Mouse (Mus musculus) CD4-positive, CD25-positive, alpha-beta regulatory T cell, adult 4 months (primary cell): ENCODE measurements around the gene Galk2. TPM values are rescaled to one million over a fixed set of nuclear protein-coding genes. Genes with fewer than 3 reads are reported as not detected.

Experiments used
- ATAC-seq: one replicate; pipeline ENCODE4 v1.8.0; 2017
- polyA plus RNA-seq, 2 experiments: library from polyadenylated mRNA; unstranded; fragments of 100-300 nt; shearing (Covaris generic); gene quantifications; one replicate each; pipeline ENCODE4 v1.2.1; 2017

Gene Galk2
- polyA plus RNA-seq, 2 experiments from 2014 or later = 70.4 to 82.4 TPM

DNA sequence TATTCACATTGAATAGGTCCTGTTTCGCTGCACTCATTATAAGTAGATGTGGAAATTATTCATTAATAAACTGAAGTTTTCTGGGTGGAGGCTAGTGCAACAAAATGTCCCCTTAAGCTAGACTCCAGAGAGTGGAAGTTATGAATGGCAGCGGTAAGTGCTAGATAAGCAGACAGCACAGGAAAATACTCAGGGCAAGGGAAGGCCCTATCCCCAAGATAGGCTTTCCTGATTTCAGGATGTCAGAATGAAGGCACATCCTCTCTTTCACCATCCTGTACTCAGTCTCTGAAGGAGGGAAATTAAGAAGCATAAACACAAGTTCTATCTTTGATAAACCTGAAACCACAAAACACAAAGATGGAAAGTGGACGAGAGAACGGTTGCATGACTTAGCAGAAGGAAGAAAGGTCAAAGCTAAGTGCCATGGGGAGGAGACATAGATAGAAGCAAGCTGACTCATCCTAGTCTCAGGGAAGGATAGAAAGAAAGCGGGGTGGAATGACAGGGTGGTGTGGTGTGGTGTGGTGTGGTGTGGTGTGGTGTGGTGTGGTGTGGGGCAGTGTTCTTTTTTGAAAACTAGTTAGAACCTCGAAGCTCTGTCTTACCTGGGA, 42.0 kb downstream of the Galk2 start:
- ATAC-seq = no peak

DNA sequence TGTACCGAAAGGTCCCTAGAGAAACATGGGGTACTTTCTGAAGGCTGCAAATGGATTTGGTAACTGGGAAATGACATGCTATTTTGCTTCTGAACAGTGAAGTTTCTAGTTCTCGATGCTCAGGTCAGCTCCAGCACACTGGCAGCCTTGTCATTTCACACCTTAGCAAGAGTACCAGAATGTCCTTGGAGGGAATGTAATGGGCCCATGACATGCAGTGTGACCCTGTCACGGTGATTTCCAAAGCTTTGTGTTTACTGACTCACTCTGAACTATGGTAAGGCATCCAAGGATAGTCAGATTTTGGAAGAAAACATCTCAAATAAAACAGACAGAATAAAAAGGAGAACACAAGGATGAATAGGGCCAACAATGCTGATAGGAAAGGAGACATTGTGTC, 42.5 kb downstream of the Galk2 start:
- ATAC-seq = no peak

DNA sequence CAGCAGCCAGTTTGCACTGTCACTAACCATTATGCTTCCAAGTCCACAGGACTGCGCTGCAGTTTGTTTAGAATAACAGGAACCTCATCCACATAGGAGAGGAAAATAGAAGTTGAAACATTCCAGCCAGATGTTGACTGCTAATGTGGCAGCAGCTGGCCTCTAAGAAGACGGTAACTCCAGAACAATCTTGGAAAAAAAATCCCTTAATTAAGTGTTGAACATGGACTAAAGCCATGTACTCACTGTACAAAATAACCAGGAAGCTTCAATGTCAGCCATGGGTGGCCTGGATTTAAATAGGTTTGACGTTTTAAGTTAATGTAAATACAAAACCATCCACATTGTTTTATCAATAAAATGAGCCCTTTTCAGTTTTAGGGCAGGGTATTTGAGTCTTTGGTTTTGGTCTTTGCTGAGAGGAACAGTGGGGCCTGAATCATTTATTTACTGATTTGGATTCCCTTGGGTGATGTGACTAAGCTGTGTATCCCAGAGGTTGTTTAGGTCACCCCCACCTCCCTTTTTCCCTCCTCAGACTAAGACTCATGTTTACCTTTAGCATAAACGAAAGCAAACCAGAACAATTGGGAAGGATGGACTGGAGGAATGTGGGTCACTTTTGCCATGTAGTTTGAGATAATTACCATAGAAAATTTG, 47.6 kb downstream of the Galk2 start:
- no peak for ATAC-seq

DNA sequence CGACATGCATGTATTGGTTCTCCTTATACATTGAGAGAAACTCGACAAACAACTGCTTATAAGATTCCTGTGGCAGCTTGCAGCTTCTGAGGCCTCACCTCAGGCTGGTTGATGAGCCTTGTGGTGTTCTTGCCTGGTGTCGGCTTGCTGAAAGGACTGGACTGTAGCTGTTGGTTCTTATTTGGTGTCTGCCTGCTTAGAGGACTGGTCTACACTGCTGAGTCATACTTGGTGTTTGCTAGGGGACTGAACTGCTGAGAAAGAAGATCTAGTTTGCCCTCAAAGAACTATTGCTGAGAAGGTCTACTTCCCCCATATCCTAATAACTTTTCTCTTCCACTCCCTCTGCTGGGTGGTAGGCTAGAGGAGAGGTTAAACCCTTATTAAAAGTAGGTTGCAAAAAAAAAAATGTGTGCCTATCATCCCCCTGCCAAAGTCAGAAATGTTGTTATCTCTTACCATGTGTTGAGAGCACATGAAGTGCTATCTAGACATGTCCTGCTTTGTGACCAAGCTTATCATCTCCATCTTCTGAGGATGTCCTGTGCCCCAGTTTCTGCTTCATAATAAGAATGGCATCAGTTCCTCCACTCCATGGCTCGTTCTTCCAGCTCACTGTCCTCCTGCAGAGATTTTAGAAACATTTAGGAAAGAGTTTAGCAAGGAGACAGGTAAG, 48.8 kb downstream of the Galk2 start:
- ATAC-seq = no peak

DNA sequence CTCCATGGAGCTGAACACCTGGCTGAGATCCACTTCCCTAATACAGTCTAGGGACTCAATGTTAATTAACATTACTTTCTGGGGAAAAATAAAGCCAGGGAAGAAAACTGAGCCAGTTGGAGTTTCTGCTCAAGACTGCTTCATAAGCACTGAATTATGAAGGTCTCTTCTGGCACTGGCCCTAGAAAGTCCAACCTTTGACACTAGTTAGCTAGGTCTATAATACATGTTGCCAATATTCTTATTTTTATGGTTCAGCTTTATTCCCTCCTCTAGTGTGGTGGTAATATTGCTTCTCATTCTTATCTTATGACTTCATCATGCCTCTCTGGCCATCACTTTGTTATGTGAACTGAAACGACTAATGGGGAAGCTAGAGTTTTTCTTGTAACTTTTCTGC, 55.3 kb downstream of the Galk2 start:
- no peak for ATAC-seq

DNA sequence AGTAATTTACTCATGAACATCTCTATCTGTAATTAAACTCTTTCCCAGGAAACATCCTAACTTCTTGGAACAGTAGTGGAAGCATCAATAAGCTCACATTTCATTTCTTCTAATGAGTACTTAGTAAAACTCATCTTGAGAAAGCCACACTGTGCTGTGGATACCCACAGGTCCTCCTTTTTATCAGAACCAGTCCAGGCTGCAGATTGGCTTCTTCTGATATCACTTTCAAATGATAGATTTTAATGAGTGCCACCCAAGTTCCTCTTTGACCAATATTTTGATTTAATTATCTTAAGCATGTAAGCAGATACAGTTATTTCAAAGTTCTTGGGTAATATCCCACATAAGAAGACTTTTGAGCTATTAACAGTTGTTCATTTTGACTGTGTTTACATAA, 55.8 kb downstream of the Galk2 start:
- ATAC-seq = no peak

DNA sequence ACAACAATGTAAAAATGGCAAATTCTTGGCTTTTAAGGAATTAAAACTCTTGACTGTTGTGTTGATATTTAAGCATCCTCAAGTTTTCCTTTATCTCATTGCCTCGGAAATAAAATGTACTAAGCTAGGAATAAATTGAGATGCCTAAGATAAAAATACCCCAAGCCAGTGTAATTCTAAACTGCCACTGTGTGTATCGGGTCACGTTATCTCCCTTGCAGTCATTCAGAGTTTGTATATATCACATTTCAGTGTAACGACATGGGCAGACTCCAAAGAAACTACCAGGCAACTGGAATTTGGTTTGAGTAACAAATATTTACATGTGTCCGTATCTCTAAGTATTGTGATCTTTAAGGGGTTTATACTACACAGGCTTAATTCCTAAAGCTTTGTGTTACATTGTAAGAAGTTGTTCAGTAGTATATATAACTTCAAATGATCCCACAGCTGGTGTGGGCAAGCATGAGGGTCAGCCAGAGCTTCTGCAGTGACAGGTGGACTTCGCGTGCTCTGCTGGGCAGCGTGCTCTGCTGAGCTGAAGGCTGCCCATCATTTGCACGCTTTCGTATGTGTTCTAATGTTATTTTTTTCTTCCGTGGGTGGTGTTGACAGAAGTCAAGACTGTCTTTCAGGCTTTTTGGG, 57.9 kb downstream of the Galk2 start:
- no peak for ATAC-seq

DNA sequence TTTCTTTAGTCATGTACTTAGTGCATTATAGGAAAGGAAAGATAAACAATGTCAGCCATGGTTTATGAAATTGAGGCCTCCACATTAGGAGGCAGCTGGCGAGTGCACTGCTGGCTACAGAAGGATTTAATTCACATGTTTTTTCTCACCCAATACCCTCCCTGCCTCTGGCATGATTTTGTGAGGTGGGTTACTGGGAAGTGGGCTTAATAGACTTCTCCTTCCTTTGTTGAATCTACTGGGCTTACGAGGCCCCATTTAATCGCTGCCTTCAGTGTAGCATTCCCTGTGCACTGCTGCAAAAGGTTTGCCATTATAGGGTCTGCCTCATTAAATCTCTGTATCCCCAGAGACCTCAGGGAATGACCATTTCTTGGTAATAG, 58.4 kb downstream of the Galk2 start:
- ATAC-seq = no peak

DNA sequence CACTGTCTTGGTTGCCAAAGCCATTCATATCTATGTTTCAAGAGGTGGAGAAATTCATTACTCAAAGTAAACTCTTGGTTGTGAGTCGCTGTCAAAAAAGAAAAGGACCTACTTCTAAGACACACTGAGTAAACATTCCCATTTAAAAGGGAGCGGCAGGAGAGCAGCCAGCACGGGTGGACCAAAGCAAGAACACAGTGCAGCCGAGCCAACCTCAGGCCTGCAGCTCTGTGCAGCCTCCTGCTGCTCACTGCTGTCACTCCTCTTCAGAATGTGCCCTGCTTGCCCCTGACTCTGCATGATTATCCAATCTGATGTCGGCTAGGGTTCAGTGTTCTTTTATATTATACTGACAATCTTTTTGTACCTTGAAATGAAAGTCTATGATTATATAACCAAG, 62.4 kb downstream of the Galk2 start:
- no peak for ATAC-seq

DNA sequence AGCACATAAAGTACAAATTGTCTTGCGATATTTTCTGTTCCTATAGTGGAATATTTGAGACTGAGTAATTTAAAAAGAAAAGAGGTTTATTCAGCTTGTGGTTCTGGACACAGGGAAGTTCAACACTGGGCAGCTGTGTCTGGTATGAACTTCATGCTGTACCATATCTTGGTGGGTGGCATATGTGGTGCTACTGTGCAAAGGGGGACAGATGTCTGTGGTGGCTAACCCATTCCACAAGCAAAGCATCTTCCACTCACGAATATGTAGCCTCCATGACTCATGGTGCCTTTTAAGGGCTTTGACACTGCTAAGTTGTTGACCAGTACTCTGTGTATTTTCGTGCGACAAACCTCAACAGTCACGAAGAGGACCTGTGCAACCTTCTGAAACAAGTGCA, 63.2 kb downstream of the Galk2 start:
- ATAC-seq = no peak

DNA sequence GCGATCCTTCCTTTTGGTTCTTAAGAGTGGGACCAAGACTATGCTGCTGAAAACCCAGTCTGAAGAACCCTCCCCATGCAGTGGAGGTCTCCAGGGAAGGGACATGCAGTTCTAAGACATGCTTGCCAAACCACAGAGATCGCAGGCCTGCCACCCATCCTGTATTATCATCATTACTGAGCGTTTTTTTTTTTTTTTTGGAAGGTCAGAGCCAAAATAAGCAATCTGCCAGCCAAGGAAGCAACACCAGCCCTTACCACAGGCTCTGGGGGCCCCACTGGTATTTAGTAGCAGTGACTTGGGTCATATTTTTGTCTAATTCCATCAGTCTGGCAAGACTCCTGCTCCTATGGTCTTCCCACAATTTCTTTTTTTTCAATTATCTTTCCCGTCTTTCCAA, 64.0 kb downstream of the Galk2 start:
- no peak for ATAC-seq

DNA sequence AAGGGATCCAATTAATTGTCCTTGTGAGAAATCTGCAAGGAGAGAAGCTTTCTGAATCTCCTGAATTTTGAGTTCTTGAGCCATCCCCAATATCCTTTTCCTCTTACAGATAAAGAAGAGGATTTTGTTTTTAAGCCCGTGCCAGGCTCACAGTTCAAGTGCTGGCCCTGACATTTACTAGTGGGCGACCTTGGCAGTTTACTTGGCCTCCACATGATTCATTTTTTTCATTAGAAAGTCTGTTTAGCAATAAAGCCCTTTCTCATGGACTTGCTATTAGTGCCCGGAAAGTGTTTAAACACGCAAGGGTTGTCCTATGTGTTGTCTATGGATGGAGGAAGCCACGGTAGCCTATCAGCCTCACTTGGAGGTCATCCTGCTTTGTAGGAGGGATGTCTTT, 64.4 kb downstream of the Galk2 start:
- ATAC-seq = no peak

DNA sequence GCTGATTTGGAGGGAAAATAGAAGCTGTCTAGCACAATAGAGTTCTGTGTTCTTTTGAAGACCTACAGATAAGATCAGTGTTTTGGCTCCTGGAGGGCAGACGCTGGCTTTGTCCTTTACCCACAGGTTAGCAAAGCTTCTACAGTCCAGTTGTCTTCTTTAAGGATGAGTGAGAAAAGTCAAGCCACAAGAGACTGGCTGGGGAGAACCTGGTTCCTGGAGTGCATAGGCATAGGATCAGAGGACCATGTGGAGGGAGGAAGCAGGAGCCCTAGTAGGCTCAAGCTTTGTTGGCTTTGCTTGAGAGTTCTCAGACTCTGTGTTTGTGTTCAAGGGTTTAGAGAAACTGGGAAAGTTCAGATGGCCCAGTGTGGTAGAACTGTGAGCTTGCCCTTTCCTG, 65.6 kb downstream of the Galk2 start:
- no peak for ATAC-seq

DNA sequence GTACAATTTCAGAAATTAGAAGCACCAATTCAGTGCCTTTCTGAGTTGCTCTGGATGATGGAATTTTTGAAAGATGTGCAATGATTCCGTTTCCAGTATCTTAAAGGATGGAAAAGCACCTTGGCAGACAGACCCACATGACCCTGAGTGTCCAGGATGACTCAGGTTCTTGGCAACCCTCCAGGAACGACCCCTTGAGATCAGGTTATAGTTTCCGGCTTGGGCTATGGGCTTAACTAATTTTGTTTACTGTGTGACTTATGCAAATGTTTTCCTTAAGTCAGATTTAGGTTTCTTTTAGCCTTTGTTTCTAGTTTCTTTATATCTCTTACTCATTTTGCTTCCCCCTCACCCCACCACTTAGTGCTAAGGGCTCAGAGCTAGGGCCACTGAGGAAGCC, 66.2 kb downstream of the Galk2 start:
- no peak for ATAC-seq

DNA sequence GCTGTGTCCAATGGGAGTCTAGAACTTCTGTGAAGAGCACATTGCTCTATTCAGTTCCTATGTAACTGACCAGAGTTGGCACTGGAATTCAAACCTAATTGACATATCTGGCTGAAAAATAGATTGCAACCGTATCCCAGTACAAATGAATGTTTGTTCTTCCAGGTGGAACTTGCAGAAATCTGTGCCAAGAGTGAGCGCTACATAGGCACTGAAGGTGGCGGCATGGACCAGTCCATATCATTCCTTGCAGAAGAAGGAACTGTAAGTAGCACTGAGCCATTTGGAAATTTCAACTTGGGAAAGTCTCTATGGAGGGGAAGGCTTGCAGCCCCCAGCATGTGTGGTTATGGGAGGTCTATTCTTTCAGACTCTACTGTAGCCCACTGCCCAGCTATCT, 70.5 kb downstream of the Galk2 start:
- no peak for ATAC-seq

DNA sequence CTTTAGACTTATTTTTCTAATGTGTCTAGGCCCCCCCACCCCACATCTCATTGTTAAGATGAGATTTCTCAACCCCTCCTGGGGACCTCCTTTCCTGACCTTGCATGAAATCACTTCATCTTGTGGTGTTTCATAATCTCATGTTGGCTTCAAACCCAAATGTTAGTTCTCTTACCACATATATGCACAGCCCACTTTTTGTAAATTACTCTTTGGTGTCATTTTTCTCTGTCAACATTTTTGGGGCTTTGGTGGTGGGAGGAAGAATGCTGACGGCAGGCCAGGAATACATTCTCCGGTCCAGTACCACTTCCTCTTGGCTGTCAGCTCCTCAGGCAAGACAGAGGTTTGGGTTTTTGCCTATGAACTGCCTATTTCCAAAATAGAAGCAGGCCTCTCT, 71.0 kb downstream of the Galk2 start:
- no peak for ATAC-seq

DNA sequence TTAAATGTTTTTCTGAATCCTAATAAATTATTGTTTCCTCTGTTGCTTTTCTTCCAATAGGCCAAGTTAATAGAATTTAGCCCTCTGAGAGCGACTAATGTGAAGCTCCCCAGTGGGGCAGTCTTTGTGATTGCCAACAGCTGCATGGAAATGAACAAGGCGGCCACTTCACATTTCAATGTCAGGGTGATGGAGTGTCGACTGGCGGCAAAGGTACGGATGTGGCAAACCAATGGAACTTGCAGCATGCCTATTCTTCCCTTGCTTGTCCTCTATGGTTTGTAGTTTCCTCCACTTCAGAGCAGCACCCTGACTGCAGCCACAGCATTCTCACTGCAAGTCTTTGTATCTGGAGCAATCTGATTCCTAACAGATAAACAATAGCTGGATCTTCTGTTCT, 72.3 kb downstream of the Galk2 start:
- no peak for ATAC-seq

DNA sequence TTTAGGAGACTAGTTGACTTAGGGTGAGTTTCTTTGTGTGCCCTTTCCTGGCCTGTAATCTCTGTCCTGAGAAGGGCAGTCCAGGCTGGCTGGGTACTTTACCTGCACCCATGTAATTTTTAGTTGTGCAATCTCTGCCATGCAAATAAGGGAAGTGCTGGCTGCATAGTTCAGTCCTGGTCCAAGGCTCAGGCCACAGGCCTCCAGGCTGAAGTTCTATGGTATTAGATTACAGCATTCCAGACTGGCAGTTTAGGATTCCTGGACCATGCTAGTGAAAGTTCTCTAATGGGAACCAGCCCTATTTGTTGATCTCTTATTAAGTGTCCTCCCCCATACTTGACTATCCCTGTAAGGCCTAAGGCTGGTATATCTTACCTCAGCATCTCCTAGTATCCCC, 73.8 kb downstream of the Galk2 start:
- ATAC-seq = no peak

DNA sequence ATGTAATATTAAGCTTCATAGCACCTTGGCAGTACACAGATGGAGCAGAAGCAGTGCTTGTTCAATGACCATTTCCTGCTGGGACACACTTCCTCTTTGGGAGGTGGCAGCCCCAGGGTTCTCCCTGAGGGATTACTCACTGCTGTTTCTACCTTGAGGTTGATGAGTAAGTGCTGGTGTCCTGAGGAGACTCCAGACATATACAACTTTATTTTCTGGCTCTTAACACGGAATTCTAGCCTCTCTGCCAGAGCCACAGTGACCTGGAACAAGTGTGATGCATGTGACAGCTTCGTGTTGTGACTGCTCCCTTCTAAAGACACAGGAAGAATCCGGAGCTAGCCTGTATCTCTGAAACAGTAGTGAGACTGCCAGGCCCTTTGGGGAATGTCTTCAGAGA, 75.1 kb downstream of the Galk2 start:
- ATAC-seq = no peak

DNA sequence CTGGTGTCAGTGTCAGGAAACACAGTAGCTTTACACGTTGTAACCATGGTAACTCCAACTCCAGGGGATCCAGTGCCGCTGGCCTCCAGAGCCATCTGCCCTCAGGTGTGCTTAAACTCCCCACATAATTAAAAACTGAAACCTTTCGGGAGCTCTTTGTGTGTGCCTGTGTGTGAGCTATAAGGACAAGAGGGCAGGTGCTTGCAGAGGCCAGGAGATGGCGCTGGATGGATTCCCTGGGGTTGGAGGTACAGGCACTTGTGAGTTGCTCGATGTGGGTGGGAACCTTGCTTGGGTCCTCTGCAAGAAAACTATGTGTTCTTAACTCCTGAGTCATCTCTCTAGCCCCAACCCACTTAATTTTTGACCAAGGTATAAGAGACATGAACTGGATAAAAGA, 77.5 kb downstream of the Galk2 start:
- ATAC-seq = no peak

DNA sequence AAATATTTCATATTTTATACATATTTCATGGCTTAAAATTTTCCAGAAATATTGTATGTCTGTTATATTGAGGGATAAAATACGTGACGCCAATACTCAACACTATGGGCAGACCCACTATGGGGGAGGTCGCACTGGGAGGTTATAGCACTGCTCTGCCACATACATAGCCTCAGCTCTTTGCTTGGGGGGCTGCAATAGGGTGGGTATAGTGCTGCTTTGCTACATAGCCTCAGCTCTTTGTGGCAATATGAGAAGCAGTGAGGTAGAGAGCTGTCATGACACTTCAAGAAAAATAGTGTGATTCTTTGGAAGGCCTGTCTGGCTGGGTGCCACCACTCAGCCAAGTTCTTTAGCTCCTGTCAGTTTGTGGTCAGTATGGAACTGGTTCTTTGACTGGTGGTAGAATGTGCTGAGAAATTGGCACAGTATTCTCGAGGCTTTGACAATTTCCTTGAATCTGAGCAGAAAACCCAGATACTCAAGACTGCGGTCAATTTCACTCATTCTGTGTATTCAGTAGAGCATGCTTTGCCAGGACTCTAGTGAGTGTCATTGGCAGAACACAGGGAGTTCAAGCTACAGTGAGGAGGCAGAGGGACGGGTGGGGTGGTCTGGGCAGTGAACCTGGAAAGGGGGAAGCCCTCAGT, 80.2 kb downstream of the Galk2 start:
- ATAC-seq = no peak

DNA sequence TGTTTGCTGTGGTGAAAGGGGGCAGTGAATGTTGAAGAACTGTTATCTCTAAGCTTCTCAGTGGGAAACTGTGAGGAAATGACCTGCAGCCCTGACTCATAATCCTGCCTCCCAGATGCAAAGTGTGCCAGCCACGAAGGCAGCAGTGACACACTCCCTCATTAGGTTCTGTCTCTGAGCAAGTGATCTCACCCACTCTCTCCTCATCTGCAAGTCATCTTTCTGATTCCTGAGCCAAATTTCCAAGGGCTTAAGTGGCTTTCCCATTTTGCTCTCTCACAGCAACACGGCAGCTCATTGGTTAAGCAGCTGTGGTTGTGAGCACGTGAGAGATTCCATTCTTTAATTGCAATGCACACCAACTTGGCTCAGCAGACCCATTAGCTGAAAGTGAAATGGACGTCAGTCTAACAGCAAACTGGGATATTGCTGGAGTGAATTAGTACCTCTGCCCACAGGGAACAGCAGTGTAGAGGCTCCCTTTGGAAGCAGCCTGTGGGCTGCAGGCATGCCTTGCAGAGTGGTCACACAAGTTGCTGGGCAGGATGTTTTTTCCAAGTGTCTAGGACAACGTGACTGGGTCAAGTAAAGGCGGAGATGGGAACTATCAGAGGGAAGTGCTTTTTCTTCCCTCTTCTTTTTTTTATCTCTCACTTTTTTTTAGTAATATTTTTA, 82.3 kb downstream of the Galk2 start:
- no peak for ATAC-seq

DNA sequence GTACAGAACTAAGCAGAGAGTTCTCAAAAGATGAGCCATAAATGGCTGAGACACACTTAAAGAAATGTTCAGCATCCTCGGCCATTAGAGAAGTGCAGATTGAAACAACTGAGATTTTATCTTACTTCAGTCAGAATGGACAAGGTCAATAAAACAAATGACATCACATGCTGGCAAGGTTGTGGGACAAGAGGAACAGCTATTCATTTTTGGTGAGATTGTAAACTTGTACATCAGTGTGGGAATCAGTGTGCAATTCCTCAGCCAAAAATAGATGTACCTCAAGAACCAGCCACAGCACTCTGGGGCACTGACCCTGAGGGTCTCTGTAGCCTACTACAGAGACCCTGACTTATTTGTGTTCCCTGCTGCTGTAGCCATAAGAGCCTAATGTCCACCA, 84.4 kb downstream of the Galk2 start:
- ATAC-seq = no peak
